Mouse (Mus musculus) heart, embryonic 15.5 days (tissue): Measurements from ENCODE around the gene Tbx15. TPM values are rescaled to one million over a fixed set of nuclear protein-coding genes. Genes with fewer than 3 reads are reported as not detected.

Source experiments
- ATAC-seq: fragments of 200-750 bp; cut with Nextera tagmentation; replicated peaks from 2 replicates; pipeline ENCODE4 v1.8.0; 2017; ENCODE audit warnings: low read depth, moderate TSS enrichment; ENCODE audit not compliant: insufficient number of reproducible peaks, insufficient read depth, low FRiP score
- H3K27ac ChIP-seq: fragments of 300-500 bp; sonication (generic); 2 replicates; pipeline ENCODE4 v1.5.1; 2015; ENCODE audit warnings: mild to moderate bottlenecking, inconsistent platforms
- H3K27me3 ChIP-seq: fragments of 300-500 bp; sonication (generic); 2 replicates; pipeline ENCODE4 v1.6.1; 2015; ENCODE audit warnings: inconsistent platforms
- H3K36me3 ChIP-seq: fragments of 300-500 bp; sonication (generic); 2 replicates; pipeline ENCODE4 v1.6.1; 2015; ENCODE audit warnings: mild to moderate bottlenecking, inconsistent platforms
- H3K4me1 ChIP-seq: fragments of 300-500 bp; sonication (generic); replicated peaks from 2 replicates; pipeline ENCODE4 v1.6.1; 2015; ENCODE audit warnings: inconsistent platforms
- H3K4me2 ChIP-seq: fragments of 300-500 bp; sonication (generic); 2 replicates; pipeline ENCODE4 v1.6.1; 2015; ENCODE audit warnings: inconsistent platforms, mild to moderate bottlenecking, moderate library complexity
- H3K4me3 ChIP-seq: fragments of 300-500 bp; sonication (generic); 2 replicates; pipeline ENCODE4 v1.5.1; 2015; ENCODE audit warnings: mild to moderate bottlenecking, inconsistent platforms
- H3K9ac ChIP-seq: fragments of 300-500 bp; sonication (generic); 2 replicates; pipeline ENCODE4 v1.6.1; 2015; ENCODE audit warnings: mild to moderate bottlenecking, inconsistent platforms
- H3K9me3 ChIP-seq: fragments of 300-500 bp; sonication (generic); replicated peaks from 2 replicates; pipeline ENCODE4 v1.6.1; 2016; ENCODE audit warnings: inconsistent platforms
- WGBS: fragments of 180-500 bp; shearing (Covaris S2); methylation state at CpG from one replicate; pipeline ENCODE4 v1.1.7; 2015; ENCODE audit warnings: mixed read lengths; 5-methylcytosine and 5-hydroxymethylcytosine counted together
- polyA plus RNA-seq: library from polyadenylated mRNA; unstranded; fragments of >200 nt; fragmentation: Nextera tagmentation; extraction: Ambion mirVana; gene quantifications from 2 replicates; pipeline ENCODE4 v1.2.1, GENCODE M21; 2015

The Tbx15 gene
- polyA plus RNA-seq, 1 experiment from 2014 or later = 0.08 TPM

- H3K27ac ChIP-seq = no peak overlapping the region
- no peak overlapping the region for H3K4me3 ChIP-seq
- no peaks in the 10 kb centered on the region for H3K9me3 ChIP-seq
- H3K9ac ChIP-seq = no peak overlapping the region
- peaks cover 91% of the 10 kb centered on the region for H3K27me3 ChIP-seq
- H3K4me2 ChIP-seq = no peak overlapping the region
- WGBS = 1% methylated on average over 6 of the region's 6 CpGs
- peaks cover 17% of the 10 kb centered on the region for H3K4me1 ChIP-seq
- no peak for ATAC-seq
- no peaks in the 10 kb centered on the region for H3K36me3 ChIP-seq
Observed at GRCm38 (mm10) chr3:99249906-99250305, 9.7 kb downstream of the Tbx15 start.

GRCm38 (mm10) chr3:99251271-99252165, 11.3 kb downstream of the Tbx15 start:
- no peak overlapping the region for H3K4me3 ChIP-seq
- no peak overlapping the region for H3K9ac ChIP-seq
- no peak for ATAC-seq
- peaks cover 92% of the 10 kb centered on the region for H3K27me3 ChIP-seq
- 21% methylated on average over 6 of the region's 6 CpGs for WGBS
- no peak overlapping the region for H3K4me2 ChIP-seq
- no peak overlapping the region for H3K27ac ChIP-seq
- no peaks in the 10 kb centered on the region for H3K36me3 ChIP-seq
- peaks cover 17% of the 10 kb centered on the region for H3K4me1 ChIP-seq
- H3K9me3 ChIP-seq = no peaks in the 10 kb centered on the region

GRCm38 (mm10) chr3:99252461-99253091, 12.4 kb downstream of the Tbx15 start:
- Histone ChIP-seq H3K9me3 (no peaks in the 10 kb centered on the region), H3K27me3 (peaks cover 92% of the 10 kb centered on the region), H3K4me1 (peaks cover 21% of the 10 kb centered on the region), H3K4me3 (peak overlapping the region; percentile 52; the same call in 1 of the 2 replicates), H3K36me3 (no peaks in the 10 kb centered on the region), H3K27ac (no peak overlapping the region), H3K4me2 (peak overlapping the region; percentile 89; the same call in 1 of the 2 replicates), H3K9ac (no peak overlapping the region)
- no peak for ATAC-seq
- WGBS = 4% methylated on average over 16 of the region's 16 CpGs

GRCm38 (mm10) chr3:99253092-99253488, 12.9 kb downstream of the Tbx15 start:
- Histone ChIP-seq H3K9ac (no peak overlapping the region), H3K9me3 (no peaks in the 10 kb centered on the region), H3K4me3 (peak overlapping the region; percentile 52), H3K4me2 (peak overlapping the region; percentile 89), H3K4me1 (peaks cover 21% of the 10 kb centered on the region), H3K27ac (no peak overlapping the region), H3K27me3 (peaks cover 92% of the 10 kb centered on the region), H3K36me3 (no peaks in the 10 kb centered on the region)
- ATAC-seq = no peak
- WGBS = 2% methylated on average over 12 of the region's 12 CpGs

GRCm38 (mm10) chr3:99253497-99254451, 13.6 kb downstream of the Tbx15 start:
- no peaks in the 10 kb centered on the region for H3K36me3 ChIP-seq
- H3K4me2 ChIP-seq = peak overlapping the region; percentile 89
- H3K27me3 ChIP-seq = peaks cover 92% of the 10 kb centered on the region
- peak overlapping the region; percentile 37; the same call in 1 of the 2 replicates for H3K9ac ChIP-seq
- under 1% methylated on average over 72 of the region's 73 CpGs for WGBS
- H3K9me3 ChIP-seq = no peaks in the 10 kb centered on the region
- H3K4me3 ChIP-seq = peak overlapping the region; percentile 52
- H3K27ac ChIP-seq = no peak overlapping the region
- peak; percentile 39; the same call in 1 of the 2 replicates for ATAC-seq
- H3K4me1 ChIP-seq = peaks cover 21% of the 10 kb centered on the region

- peaks cover 92% of the 10 kb centered on the region for H3K27me3 ChIP-seq
- H3K4me2 ChIP-seq = no peak overlapping the region
- H3K9ac ChIP-seq = no peak overlapping the region
- peak overlapping the region; percentile 52; the same call in 1 of the 2 replicates for H3K4me3 ChIP-seq
- peaks cover 16% of the 10 kb centered on the region for H3K4me1 ChIP-seq
- 4% methylated on average over 15 of the region's 15 CpGs for WGBS
- H3K27ac ChIP-seq = no peak overlapping the region
- no peaks in the 10 kb centered on the region for H3K9me3 ChIP-seq
- no peaks in the 10 kb centered on the region for H3K36me3 ChIP-seq
- ATAC-seq = no peak
Observed at GRCm38 (mm10) chr3:99254559-99255151, 14.5 kb downstream of the Tbx15 start.

- Histone ChIP-seq H3K4me2 (no peak overlapping the region), H3K9me3 (no peaks in the 10 kb centered on the region), H3K27me3 (peaks cover 89% of the 10 kb centered on the region), H3K4me3 (no peak overlapping the region), H3K4me1 (peaks cover 16% of the 10 kb centered on the region), H3K27ac (no peak overlapping the region), H3K9ac (no peak overlapping the region), H3K36me3 (no peaks in the 10 kb centered on the region)
- WGBS = 10% methylated on average over 11 of the region's 11 CpGs
- no peak for ATAC-seq
Observed at GRCm38 (mm10) chr3:99255411-99256365, 15.5 kb downstream of the Tbx15 start.

GRCm38 (mm10) chr3:99256366-99256750, 16.2 kb downstream of the Tbx15 start:
- no peak for ATAC-seq
- no peak overlapping the region for H3K9ac ChIP-seq
- no peak overlapping the region for H3K27ac ChIP-seq
- H3K27me3 ChIP-seq = peaks cover 89% of the 10 kb centered on the region
- no peaks in the 10 kb centered on the region for H3K9me3 ChIP-seq
- H3K4me1 ChIP-seq = peaks cover 16% of the 10 kb centered on the region
- no peaks in the 10 kb centered on the region for H3K36me3 ChIP-seq
- no peak overlapping the region for H3K4me2 ChIP-seq
- WGBS = 9% methylated on average over 11 of the region's 11 CpGs
- H3K4me3 ChIP-seq = no peak overlapping the region

GRCm38 (mm10) chr3:99256766-99257165, 16.6 kb downstream of the Tbx15 start:
- 4% methylated on average over 20 of the region's 20 CpGs for WGBS

More at GRCm38 (mm10) chr3:99256766-99257165, 16.6 kb downstream of the Tbx15 start:
- Histone ChIP-seq H3K27me3 (peaks cover 89% of the 10 kb centered on the region), H3K4me3 (no peak overlapping the region), H3K36me3 (no peaks in the 10 kb centered on the region), H3K9me3 (no peaks in the 10 kb centered on the region), H3K4me2 (no peak overlapping the region), H3K27ac (no peak overlapping the region), H3K9ac (no peak overlapping the region), H3K4me1 (peaks cover 16% of the 10 kb centered on the region)
- ATAC-seq = no peak
